Mouse (Mus musculus): ENCODE data around the gene Gm26566. TPM values are rescaled to one million over a fixed set of nuclear protein-coding genes. Genes with fewer than 3 reads are reported as not detected.

Gm26566 gene
- polyA plus RNA-seq, 1 experiment from 2014 or later = 0.84 TPM

GRCm38 (mm10) chr4:88698781-88699180, 22.8 kb upstream of the Gm26566 start:
- Histone ChIP-seq H3K36me3 (no peaks in the 10 kb centered on the region), H3K9me3 (no peaks in the 10 kb centered on the region), H3K4me1 (no peaks in the 10 kb centered on the region), H3K9ac (no peak overlapping the region), H3K4me3 (no peak overlapping the region), H3K4me2 (no peak overlapping the region), H3K27me3 (peaks cover 3% of the 10 kb centered on the region; the same call in 1 of the 2 replicates), H3K27ac (no peak overlapping the region)
- ATAC-seq (ENCODE audit: insufficient number of reproducible peaks, insufficient read depth, low FRiP score, low TSS enrichment, low read depth) = no peak
- WGBS = 69% methylated on average over 5 of the region's 5 CpGs

DNA sequence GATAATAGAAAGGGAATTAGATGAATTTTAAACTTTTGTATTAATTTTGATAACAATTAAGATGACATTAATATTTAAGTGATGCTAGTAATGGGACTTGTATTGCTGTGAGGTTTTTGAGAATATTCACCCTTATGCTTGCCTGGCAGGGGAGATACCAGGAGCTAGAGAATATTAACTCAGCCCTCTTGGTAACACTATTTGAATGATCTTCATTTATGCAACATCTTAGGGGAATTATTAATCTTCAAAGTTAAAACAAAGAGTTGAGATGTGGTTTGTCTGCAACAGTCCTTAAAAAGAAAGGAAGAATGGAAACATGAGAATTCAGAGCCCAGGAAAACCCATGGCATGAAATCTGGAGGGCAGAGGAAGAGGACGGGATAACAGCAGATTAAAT, 22.3 kb upstream of the Gm26566 start:
- Histone ChIP-seq H3K9ac (no peak overlapping the region), H3K4me1 (no peaks in the 10 kb centered on the region), H3K27me3 (peaks cover 3% of the 10 kb centered on the region; the same call in 1 of the 2 replicates), H3K9me3 (no peaks in the 10 kb centered on the region), H3K27ac (no peak overlapping the region), H3K36me3 (no peaks in the 10 kb centered on the region), H3K4me3 (no peak overlapping the region), H3K4me2 (no peak overlapping the region)
- 50% methylated on average over 1 of the region's 1 CpGs for WGBS
- ATAC-seq (ENCODE audit: insufficient number of reproducible peaks, insufficient read depth, low FRiP score, low TSS enrichment, low read depth) = no peak

GRCm38 (mm10) chr4:88705924-88706323, 15.7 kb upstream of the Gm26566 start:
- 27% methylated on average over 3 of the region's 3 CpGs for WGBS
- Histone ChIP-seq H3K9me3 (no peaks in the 10 kb centered on the region), H3K4me2 (no peak overlapping the region), H3K27me3 (no peaks in the 10 kb centered on the region), H3K4me3 (no peak overlapping the region), H3K9ac (no peak overlapping the region), H3K36me3 (peaks cover 5% of the 10 kb centered on the region; the same call in 1 of the 2 replicates), H3K27ac (no peak overlapping the region), H3K4me1 (no peaks in the 10 kb centered on the region)
- ATAC-seq (ENCODE audit: insufficient number of reproducible peaks, insufficient read depth, low FRiP score, low TSS enrichment, low read depth) = no peak

DNA sequence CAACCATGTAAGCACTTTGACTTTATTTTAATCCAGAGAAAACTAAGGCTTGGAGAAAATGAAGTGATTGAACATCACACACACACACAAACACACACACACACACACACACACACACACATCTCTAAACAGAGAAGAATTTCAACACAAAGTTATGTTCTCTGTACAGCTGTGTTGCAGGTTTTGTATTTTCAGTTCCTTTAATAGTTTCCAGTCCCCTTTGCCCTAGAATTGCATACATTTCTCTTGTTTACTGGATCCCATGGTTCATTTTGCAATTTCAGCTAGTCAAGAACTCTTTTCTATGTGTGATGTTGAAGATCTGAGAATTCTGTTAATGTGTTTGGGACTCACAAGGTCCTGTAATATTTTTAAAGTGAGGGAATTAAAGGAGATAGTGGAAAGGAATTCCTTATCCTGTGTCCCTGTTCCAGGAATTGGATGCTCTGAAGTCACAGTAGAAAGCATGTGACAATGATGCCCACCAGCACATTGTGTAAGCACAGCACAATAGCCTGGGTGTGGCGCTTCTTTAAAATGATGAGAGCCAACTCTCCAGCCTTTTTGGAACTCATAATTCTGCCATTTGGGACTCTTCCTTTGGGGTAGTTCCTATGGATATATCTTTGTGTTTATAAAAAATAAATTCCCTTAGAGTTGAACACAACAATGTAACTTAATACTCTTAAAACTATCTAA, 14.3 kb upstream of the Gm26566 start:
- WGBS = 95% methylated on average over 1 of the region's 1 CpGs
- Histone ChIP-seq H3K27me3 (no peaks in the 10 kb centered on the region), H3K4me1 (no peaks in the 10 kb centered on the region), H3K9me3 (no peaks in the 10 kb centered on the region), H3K4me3 (no peak overlapping the region), H3K9ac (no peak overlapping the region), H3K36me3 (peaks cover 5% of the 10 kb centered on the region; the same call in 1 of the 2 replicates), H3K4me2 (no peak overlapping the region), H3K27ac (no peak overlapping the region)
- no peak for ATAC-seq (ENCODE audit: insufficient number of reproducible peaks, insufficient read depth, low FRiP score, low TSS enrichment, low read depth)

GRCm38 (mm10) chr4:88714281-88714680, 7.3 kb upstream of the Gm26566 start:
- no peak overlapping the region for H3K27ac ChIP-seq
- H3K9me3 ChIP-seq = no peaks in the 10 kb centered on the region
- peaks cover 9% of the 10 kb centered on the region; the same call in 1 of the 2 replicates for H3K4me1 ChIP-seq
- ATAC-seq (ENCODE audit: insufficient number of reproducible peaks, insufficient read depth, low FRiP score, low TSS enrichment, low read depth) = no peak
- 84% methylated on average over 1 of the region's 1 CpGs for whole genome bisulfite sequencing
- H3K9ac ChIP-seq = no peak overlapping the region
- no peak overlapping the region for H3K4me2 ChIP-seq
- no peaks in the 10 kb centered on the region for H3K27me3 ChIP-seq
- peaks cover 42% of the 10 kb centered on the region for H3K36me3 ChIP-seq
- no peak overlapping the region for H3K4me3 ChIP-seq

GRCm38 (mm10) chr4:88715059-88715458, 6.5 kb upstream of the Gm26566 start:
- Histone ChIP-seq H3K9me3 (no peaks in the 10 kb centered on the region), H3K9ac (no peak overlapping the region), H3K4me1 (peaks cover 11% of the 10 kb centered on the region), H3K27me3 (no peaks in the 10 kb centered on the region), H3K4me3 (no peak overlapping the region), H3K4me2 (no peak overlapping the region), H3K27ac (no peak overlapping the region), H3K36me3 (peaks cover 39% of the 10 kb centered on the region)
- ATAC-seq (ENCODE audit: insufficient number of reproducible peaks, insufficient read depth, low FRiP score, low TSS enrichment, low read depth) = no peak

DNA sequence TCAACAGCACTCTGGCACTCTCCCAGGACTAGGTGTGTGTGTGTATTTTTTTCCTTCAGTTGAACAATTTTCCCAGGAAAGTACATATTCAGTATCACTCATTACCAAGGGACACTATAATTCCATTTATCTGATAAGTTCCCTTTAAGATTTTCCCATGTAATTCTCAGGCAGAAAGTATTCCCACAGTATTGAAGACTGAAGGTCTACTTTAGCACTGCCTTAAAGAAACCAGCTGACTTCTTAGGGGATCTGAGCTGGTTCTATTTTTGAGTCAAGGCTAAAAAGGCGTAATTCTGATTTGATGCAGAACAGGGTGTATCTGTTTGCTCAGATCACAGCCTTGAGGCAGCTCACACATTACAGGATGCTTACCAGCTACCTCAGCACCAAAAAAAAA, 2.9 kb upstream of the Gm26566 start:
- H3K36me3 ChIP-seq = peaks cover 37% of the 10 kb centered on the region
- H3K9ac ChIP-seq = peak overlapping the region; percentile 57

GRCm38 (mm10) chr4:88723497-88724090, 2.0 kb downstream of the Gm26566 start:
- Histone ChIP-seq H3K9me3 (no peaks in the 10 kb centered on the region), H3K9ac (no peak overlapping the region), H3K27ac (peak overlapping the region; percentile 57; the same call in 1 of the 2 replicates), H3K27me3 (no peaks in the 10 kb centered on the region), H3K36me3 (peaks cover 10% of the 10 kb centered on the region), H3K4me2 (no peak overlapping the region), H3K4me1 (peaks cover 18% of the 10 kb centered on the region), H3K4me3 (no peak overlapping the region)
- WGBS = 54% methylated on average over 8 of the region's 8 CpGs
- no peak for ATAC-seq (ENCODE audit: insufficient number of reproducible peaks, insufficient read depth, low FRiP score, low TSS enrichment, low read depth)

More for the DNA sequence above, 2.9 kb upstream of the Gm26566 start:
- Histone ChIP-seq H3K4me2 (peak overlapping the region; percentile 59), H3K27me3 (no peaks in the 10 kb centered on the region), H3K27ac (no peak overlapping the region), H3K9me3 (no peaks in the 10 kb centered on the region), H3K4me3 (peak overlapping the region; percentile 31), H3K4me1 (peaks cover 23% of the 10 kb centered on the region)
- WGBS = 16% methylated on average over 1 of the region's 1 CpGs
- no peak for ATAC-seq (ENCODE audit: insufficient number of reproducible peaks, insufficient read depth, low FRiP score, low TSS enrichment, low read depth)

DNA sequence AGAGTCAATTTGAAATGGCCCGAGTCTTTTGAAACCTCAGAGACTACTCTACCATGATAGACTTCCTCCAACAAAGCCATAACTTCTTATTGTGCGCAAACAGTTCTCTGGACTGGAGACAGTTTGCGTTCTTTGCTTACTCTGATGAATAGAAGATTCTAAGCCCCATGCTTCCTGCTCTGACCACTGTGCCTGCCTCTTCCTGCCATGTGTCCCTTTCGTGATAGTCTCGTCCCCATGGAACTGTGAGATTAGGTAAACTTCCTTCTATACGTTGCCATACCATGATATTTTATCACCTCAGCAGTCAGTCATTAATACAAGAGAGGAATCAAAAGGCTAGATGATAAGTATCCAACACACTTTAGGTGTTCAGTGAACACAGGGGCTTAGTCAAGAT, 5.1 kb downstream of the Gm26566 start:
- Histone ChIP-seq H3K4me1 (no peaks in the 10 kb centered on the region), H3K4me3 (no peak overlapping the region), H3K9ac (no peak overlapping the region), H3K27me3 (no peaks in the 10 kb centered on the region), H3K27ac (no peak overlapping the region), H3K36me3 (no peaks in the 10 kb centered on the region), H3K9me3 (no peaks in the 10 kb centered on the region), H3K4me2 (no peak overlapping the region)
- WGBS = 86% methylated on average over 6 of the region's 6 CpGs
- no peak for ATAC-seq (ENCODE audit: insufficient number of reproducible peaks, insufficient read depth, low FRiP score, low TSS enrichment, low read depth)

DNA sequence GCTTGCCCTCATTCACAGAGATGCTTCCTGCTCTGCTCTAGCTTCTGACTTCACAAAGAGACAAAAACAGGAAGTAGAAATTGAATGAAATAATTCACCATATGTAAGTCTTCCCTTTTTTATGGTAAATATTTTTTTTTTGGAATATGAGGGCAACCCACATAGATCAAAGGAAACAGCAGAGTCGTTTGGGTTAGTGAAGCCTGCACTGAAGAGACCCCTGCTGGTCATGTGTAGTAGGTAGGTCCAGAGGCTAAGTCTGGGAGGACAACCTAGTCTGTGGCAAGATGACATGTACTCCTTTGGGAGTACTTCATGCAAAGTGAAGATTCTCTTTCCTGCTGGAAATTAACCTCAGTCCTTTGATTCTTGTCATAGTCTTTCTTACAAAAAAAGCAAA, 5.7 kb downstream of the Gm26566 start:
- H3K4me2 ChIP-seq = no peak overlapping the region

GRCm38 (mm10) chr4:88738480-88738879, 16.9 kb downstream of the Gm26566 start:
- no peak overlapping the region for H3K9ac ChIP-seq
- no peaks in the 10 kb centered on the region for H3K36me3 ChIP-seq
- ATAC-seq (ENCODE audit: insufficient number of reproducible peaks, insufficient read depth, low FRiP score, low TSS enrichment, low read depth) = no peak
- no peak overlapping the region for H3K4me3 ChIP-seq
- WGBS = 1% methylated on average over 2 of the region's 2 CpGs
- H3K4me2 ChIP-seq = no peak overlapping the region
- H3K27me3 ChIP-seq = no peaks in the 10 kb centered on the region
- no peaks in the 10 kb centered on the region for H3K9me3 ChIP-seq
- H3K27ac ChIP-seq = no peak overlapping the region
- no peaks in the 10 kb centered on the region for H3K4me1 ChIP-seq

More for the DNA sequence above, 5.7 kb downstream of the Gm26566 start:
- no peak for ATAC-seq (ENCODE audit: insufficient number of reproducible peaks, insufficient read depth, low FRiP score, low TSS enrichment, low read depth)
- H3K9ac ChIP-seq = no peak overlapping the region
- no peaks in the 10 kb centered on the region for H3K4me1 ChIP-seq
- H3K4me3 ChIP-seq = no peak overlapping the region
- no peak overlapping the region for H3K27ac ChIP-seq
- no peaks in the 10 kb centered on the region for H3K36me3 ChIP-seq
- no peaks in the 10 kb centered on the region for H3K9me3 ChIP-seq
- 2% methylated on average over 1 of the region's 1 CpGs for WGBS
- no peaks in the 10 kb centered on the region for H3K27me3 ChIP-seq

- Histone ChIP-seq H3K27me3 (no peaks in the 10 kb centered on the region), H3K36me3 (no peaks in the 10 kb centered on the region), H3K9ac (no peak overlapping the region), H3K9me3 (no peaks in the 10 kb centered on the region), H3K4me2 (no peak overlapping the region), H3K4me3 (no peak overlapping the region), H3K4me1 (no peaks in the 10 kb centered on the region), H3K27ac (no peak overlapping the region)
- 88% methylated on average over 6 of the region's 6 CpGs for WGBS
- ATAC-seq (ENCODE audit: insufficient number of reproducible peaks, insufficient read depth, low FRiP score, low TSS enrichment, low read depth) = no peak
These were observed 17.4 kb downstream of the Gm26566 start for GRCm38 (mm10) chr4:88739036-88739435.
